Mouse (Mus musculus) forebrain, embryonic 13.5 days (tissue): ENCODE results near the gene Exo5. TPM values are rescaled to one million over a fixed set of nuclear protein-coding genes. Genes with fewer than 3 reads are reported as not detected.

Experiments used
- ATAC-seq: fragments of 200-750 bp; cut with Nextera tagmentation; 2 replicates; pipeline ENCODE4 v1.8.0; 2017
- H3K27ac ChIP-seq: fragments of 300-500 bp; sonication (generic); 2 replicates; pipeline ENCODE4 v1.5.1; 2015; ENCODE audit warnings: inconsistent platforms, mild to moderate bottlenecking, moderate library complexity
- H3K27me3 ChIP-seq: fragments of 300-500 bp; sonication (generic); 2 replicates; pipeline ENCODE4 v1.6.1; 2015; ENCODE audit warnings: mild to moderate bottlenecking, inconsistent platforms
- H3K36me3 ChIP-seq: fragments of 300-500 bp; sonication (generic); 2 replicates; pipeline ENCODE4 v1.6.1; 2015; ENCODE audit warnings: mild to moderate bottlenecking, inconsistent platforms; ENCODE audit not compliant: poor library complexity, severe bottlenecking
- H3K4me1 ChIP-seq: fragments of 300-500 bp; sonication (generic); 2 replicates; pipeline ENCODE4 v1.6.1; 2015; ENCODE audit warnings: inconsistent platforms
- H3K4me2 ChIP-seq: fragments of 300-500 bp; sonication (generic); 2 replicates; pipeline ENCODE4 v1.6.1; 2015; ENCODE audit warnings: inconsistent platforms, mild to moderate bottlenecking, moderate library complexity
- H3K4me3 ChIP-seq: fragments of 300-500 bp; sonication (generic); 2 replicates; pipeline ENCODE4 v1.5.1; 2015; ENCODE audit warnings: mild to moderate bottlenecking, inconsistent platforms
- H3K9ac ChIP-seq: fragments of 300-500 bp; sonication (generic); 2 replicates; pipeline ENCODE4 v1.6.1; 2015; ENCODE audit warnings: mild to moderate bottlenecking, inconsistent platforms
- H3K9me3 ChIP-seq: fragments of 300-500 bp; sonication (generic); replicated peaks from 2 replicates; pipeline ENCODE4 v1.6.1; 2016; ENCODE audit warnings: inconsistent platforms
- WGBS: fragments of 180-500 bp; shearing (Covaris S2); methylation state at CpG from one replicate; pipeline ENCODE4 v1.1.7; 2015; 5-methylcytosine and 5-hydroxymethylcytosine counted together
- microRNA-seq: library from miRNA; unstranded; fragments of <30 nt; microRNA quantifications from one replicate; pipeline ENCODE4, GENCODE M21; 2016
- polyA plus RNA-seq: library from polyadenylated mRNA; unstranded; fragments of >200 nt; fragmentation: Nextera tagmentation; extraction: Ambion mirVana; gene quantifications from 2 replicates; pipeline ENCODE4 v1.2.1, GENCODE M21; 2015

Exo5 gene
- polyA plus RNA-seq, 1 experiment from 2014 or later, result 44.4 TPM

DNA sequence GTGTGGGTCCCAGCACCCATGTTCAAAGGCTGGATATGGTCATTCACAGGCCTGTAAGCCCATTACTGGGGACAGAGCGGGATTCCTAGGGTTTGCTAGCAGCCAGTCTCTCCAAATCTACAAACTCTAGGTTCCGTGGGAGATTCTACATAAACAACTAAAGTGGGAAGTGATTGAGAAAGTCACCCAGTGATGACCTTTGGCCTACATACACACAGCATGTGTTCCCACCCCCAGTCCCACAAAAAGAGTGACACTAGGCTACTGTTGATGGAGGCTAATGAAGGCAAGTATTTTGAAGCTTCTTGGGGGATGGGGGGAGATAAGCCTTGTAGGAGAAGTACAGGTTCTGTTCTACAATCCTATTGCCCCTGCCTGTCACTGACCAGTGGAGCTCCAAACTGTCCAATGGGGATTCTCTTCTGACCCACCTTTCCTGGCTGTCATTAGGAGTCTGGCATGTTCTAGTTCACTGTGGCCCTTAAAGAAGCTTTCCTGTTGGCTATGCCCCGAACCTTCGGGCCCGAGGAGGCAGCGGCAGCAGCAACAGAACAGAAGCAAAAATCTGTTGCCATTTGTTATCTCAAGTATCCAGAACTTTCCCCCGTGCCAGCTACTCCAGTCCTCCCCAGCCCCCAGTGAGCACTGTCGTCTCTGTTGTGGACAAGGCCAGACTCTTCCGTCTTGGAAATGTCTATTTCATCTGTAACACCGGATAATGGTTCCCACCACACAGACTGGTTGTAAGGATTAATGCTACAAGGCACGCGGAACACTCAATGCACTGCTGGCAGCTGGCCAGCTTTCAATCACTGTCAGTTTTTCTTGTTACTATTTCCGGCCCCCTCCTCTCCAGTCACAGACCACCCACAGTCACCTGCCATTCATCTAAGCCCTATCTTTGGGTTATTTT, 39.4 kb downstream of the Exo5 start:
- Histone ChIP-seq H3K27me3 (no peaks in the 10 kb centered on the region; the same call in 1 of the 2 replicates), H3K4me3 (no peak overlapping the region), H3K4me2 (0 out of 2 replicates have a peak overlapping the region, but pooled peaks have one; percentile 10), H3K27ac (peak overlapping the region; percentile 25; the same call in 1 of the 2 replicates), H3K36me3 (no peaks in the 10 kb centered on the region), H3K4me1 (peaks cover 39% of the 10 kb centered on the region), H3K9ac (no peak overlapping the region), H3K9me3 (no peaks in the 10 kb centered on the region)
- ATAC-seq, result 0 out of 2 replicates have a peak, but pooled peaks have one; percentile 34
- WGBS, result 38% methylated on average over 13 of the region's 13 CpGs

DNA sequence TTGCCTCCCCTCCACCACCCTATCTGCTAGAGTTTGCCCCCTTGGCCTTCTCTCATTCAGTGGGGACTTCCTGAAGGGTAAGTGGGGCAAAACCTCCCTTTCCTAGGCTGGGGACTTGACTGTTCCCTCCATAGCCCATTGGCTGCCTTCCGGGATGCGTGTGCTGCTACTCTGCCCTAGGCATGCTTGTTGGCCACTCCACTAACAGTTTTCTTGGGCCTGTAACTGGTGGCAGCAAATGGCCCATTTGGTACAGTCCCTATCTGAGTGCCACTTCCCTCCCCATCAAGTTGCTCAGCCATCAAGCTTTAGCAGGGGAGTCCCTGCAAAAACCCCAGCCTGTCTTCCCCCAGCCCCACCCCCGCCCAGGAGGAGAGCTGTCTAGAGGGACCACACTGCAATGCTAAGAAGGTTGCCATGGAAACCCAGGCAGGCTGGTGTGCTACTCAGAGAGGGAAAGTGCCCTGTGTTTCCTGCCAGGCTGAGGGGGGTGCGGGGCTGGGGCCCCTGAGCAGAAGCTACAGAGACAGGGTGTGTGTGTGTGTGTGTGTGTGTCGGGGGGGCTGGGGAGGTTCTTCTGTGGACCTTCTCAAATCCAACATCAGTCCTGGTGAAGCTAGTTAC, 42.7 kb downstream of the Exo5 start:
- peak; percentile 90 for ATAC-seq
- Histone ChIP-seq H3K27ac (peak overlapping the region; percentile 52), H3K4me3 (no peak overlapping the region), H3K9ac (no peak overlapping the region), H3K9me3 (no peaks in the 10 kb centered on the region), H3K4me1 (peaks cover 52% of the 10 kb centered on the region), H3K36me3 (no peaks in the 10 kb centered on the region), H3K27me3 (no peaks in the 10 kb centered on the region; the same call in 1 of the 2 replicates), H3K4me2 (peak overlapping the region; percentile 27)
- WGBS, result 27% methylated on average over 5 of the region's 5 CpGs

DNA sequence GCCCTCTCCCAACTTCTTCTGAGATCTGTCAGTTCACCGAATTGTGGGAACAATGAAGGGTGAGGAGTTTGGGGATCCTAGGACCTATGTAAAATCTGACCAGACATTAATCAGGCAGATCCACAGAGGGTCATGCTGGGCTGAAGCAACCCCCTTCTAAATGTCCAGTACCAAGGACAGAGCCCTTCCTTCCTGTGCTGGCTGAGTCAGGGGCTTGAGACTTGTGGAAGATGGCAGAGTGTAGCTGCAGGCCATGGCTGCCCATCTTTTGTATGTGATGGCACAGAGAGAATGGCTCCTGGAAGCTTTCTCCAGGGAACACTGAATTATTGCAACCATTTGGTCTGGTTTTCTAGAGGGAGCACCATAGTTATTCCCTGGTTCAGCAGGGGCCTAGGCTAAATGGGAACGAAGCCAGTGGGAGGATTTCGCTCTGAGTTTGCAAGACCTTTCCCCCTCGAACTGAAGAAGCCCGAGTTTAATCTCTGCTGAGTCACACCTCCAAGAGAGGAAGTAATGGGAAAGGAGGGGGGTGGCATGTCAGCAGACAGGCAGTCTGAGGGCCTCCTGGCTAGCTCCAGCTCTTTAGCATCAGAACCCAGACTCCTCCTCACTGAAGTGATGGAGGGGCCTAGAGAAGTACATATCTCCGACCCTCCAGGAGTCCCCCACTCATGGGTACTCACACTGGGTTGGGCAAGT, 43.9 kb downstream of the Exo5 start:
- H3K27ac ChIP-seq, result no peak overlapping the region
- no peak for ATAC-seq
- WGBS, result 57% methylated on average over 6 of the region's 6 CpGs
- H3K4me3 ChIP-seq, result no peak overlapping the region
- H3K36me3 ChIP-seq, result no peaks in the 10 kb centered on the region
- no peak overlapping the region for H3K9ac ChIP-seq
- no peaks in the 10 kb centered on the region for H3K27me3 ChIP-seq
- H3K9me3 ChIP-seq, result no peaks in the 10 kb centered on the region
- H3K4me1 ChIP-seq, result peaks cover 53% of the 10 kb centered on the region
- H3K4me2 ChIP-seq, result no peak overlapping the region

DNA sequence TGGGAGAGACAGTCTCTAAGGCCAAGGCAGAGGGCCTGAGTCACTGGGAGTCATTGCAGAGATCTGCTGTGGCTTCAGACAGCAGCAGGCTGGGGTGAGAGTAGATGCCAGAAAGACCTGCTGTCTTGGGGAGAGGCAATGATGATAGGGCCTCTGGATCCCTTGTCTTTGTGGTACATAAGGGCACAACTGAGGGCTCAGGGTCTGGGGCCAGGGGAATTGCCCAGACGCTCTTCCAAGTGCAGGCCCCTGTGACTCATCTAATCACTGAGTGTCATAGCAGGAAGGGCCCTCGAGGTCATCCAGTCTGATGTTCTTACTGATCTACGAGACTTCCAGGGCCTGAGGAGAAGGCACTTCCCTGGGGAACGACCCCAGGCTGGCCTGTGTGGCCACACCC, 45.4 kb downstream of the Exo5 start:
- peaks cover 44% of the 10 kb centered on the region for H3K4me1 ChIP-seq
- H3K4me2 ChIP-seq, result no peak overlapping the region
- 60% methylated on average over 4 of the region's 4 CpGs for WGBS
- H3K9me3 ChIP-seq, result no peaks in the 10 kb centered on the region
- no peak overlapping the region for H3K4me3 ChIP-seq
- H3K27ac ChIP-seq, result no peak overlapping the region; the same call in 1 of the 2 replicates
- no peak overlapping the region for H3K9ac ChIP-seq
- no peaks in the 10 kb centered on the region for H3K27me3 ChIP-seq
- H3K36me3 ChIP-seq, result no peaks in the 10 kb centered on the region
- no peak for ATAC-seq

DNA sequence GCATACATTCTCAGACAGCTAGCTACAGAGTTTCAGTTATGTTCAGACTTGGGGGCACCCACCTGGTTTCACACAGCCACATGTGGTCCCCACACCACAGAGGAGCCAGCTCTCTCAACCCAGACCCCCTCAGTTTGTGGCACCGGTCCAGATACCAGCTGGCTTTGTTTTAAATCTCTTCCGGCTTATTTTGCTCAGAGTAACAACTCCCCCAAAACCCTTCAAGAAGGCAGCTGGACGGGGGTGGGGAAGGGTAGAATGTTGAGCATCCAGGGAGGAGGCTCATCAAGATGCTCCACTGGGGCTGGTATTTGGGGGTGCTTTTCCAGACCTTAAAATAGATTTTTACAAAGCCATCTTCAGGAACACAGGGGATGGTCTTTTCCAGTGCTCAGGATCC, 46.1 kb downstream of the Exo5 start:
- H3K4me3 ChIP-seq, result no peak overlapping the region
- 58% methylated on average over 3 of the region's 3 CpGs for WGBS
- H3K27ac ChIP-seq, result no peak overlapping the region
- no peaks in the 10 kb centered on the region for H3K9me3 ChIP-seq
- no peak overlapping the region for H3K9ac ChIP-seq
- no peak for ATAC-seq
- no peak overlapping the region for H3K4me2 ChIP-seq
- peaks cover 44% of the 10 kb centered on the region for H3K4me1 ChIP-seq
- H3K36me3 ChIP-seq, result no peaks in the 10 kb centered on the region
- H3K27me3 ChIP-seq, result no peaks in the 10 kb centered on the region

DNA sequence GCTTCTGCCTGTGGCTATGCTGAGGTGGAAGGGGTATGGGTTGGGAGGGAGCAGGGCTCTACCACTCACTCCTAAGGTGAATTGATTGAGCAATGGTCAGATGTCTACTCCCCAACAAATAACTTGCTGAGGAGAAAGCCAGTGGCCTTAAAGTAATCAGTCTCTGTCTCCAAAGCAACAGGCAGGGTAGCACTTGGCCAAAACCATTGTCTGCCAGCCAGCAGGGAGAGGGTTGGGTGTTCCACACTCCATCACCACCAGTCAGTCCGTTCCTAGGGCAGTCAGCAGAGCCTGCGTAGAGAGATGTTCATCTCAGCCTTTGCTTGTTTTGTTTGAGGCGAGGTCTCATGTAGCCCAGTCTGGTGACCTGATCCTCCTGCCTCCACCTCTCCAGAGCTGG, 48.9 kb downstream of the Exo5 start:
- H3K9ac ChIP-seq, result no peak overlapping the region
- no peak for ATAC-seq
- H3K4me3 ChIP-seq, result no peak overlapping the region
- H3K36me3 ChIP-seq, result no peaks in the 10 kb centered on the region
- no peak overlapping the region for H3K27ac ChIP-seq
- 83% methylated on average over 3 of the region's 3 CpGs for WGBS
- H3K4me1 ChIP-seq, result peaks cover 22% of the 10 kb centered on the region
- no peaks in the 10 kb centered on the region for H3K27me3 ChIP-seq
- H3K9me3 ChIP-seq, result no peaks in the 10 kb centered on the region
- no peak overlapping the region for H3K4me2 ChIP-seq

Small RNA genes lying within 50 kb of the gene (microRNA-seq; reads per million reads assigned to microRNA genes)
- not detected for gene Mir7015

Other genes with a start within 250 kb of the Exo5 start
- 3.4 and 4.0 TPM in 2 replicates for gene Kcnq4, start 176.4 kb downstream of the Exo5 start, polyA plus RNA-seq
- 98.2 and 106 TPM in 2 replicates for gene Nfyc, start 93.4 kb downstream of the Exo5 start, polyA plus RNA-seq
- gene Rims3, start 70.2 kb downstream of the Exo5 start, polyA plus RNA-seq, result 4.3 and 6.8 TPM in 2 replicates
- 7.4 and 8.9 TPM in 2 replicates for gene Zfp69, start 26.7 kb upstream of the Exo5 start, polyA plus RNA-seq
- gene Smap2, start 92.2 kb upstream of the Exo5 start, polyA plus RNA-seq, result 22.2 and 22.7 TPM in 2 replicates
- gene Col9a2, start 114.4 kb upstream of the Exo5 start, polyA plus RNA-seq, result 1.6 and 1.9 TPM in 2 replicates
- 28.1 and 30.5 TPM in 2 replicates for gene Zmpste24, start 173.2 kb upstream of the Exo5 start, polyA plus RNA-seq
- gene Tmco2, start 184.2 kb upstream of the Exo5 start, polyA plus RNA-seq, result not detected in 2 replicates